Mouse (Mus musculus) gastrocnemius, postnatal 25 days (tissue): Measurements from ENCODE around the gene Scgb1a1. TPM values are rescaled to one million over a fixed set of nuclear protein-coding genes. Genes with fewer than 3 reads are reported as not detected.
A peak's percentile ranks its signal among the peaks of the same experiment; 100 is the strongest.
"Not testable (repeated sequence)": the region's sequence is repeated elsewhere in the genome, so short reads cannot be mapped to it uniquely, and the experiment has no call there.

Source experiments
- DNase-seq: peaks from one replicate; pipeline ENCODE4 v3.0.0; 2022
- total RNA-seq, 2 experiments: library from RNA; stranded (reverse); gene quantifications; 1 replicate in 1 of 2; 2 replicates in 1 of 2; pipeline ENCODE4 v1.2.3; 2021

Gene Scgb1a1
- total RNA-seq, 2 experiments from 2014 or later, result not detected

DNA sequence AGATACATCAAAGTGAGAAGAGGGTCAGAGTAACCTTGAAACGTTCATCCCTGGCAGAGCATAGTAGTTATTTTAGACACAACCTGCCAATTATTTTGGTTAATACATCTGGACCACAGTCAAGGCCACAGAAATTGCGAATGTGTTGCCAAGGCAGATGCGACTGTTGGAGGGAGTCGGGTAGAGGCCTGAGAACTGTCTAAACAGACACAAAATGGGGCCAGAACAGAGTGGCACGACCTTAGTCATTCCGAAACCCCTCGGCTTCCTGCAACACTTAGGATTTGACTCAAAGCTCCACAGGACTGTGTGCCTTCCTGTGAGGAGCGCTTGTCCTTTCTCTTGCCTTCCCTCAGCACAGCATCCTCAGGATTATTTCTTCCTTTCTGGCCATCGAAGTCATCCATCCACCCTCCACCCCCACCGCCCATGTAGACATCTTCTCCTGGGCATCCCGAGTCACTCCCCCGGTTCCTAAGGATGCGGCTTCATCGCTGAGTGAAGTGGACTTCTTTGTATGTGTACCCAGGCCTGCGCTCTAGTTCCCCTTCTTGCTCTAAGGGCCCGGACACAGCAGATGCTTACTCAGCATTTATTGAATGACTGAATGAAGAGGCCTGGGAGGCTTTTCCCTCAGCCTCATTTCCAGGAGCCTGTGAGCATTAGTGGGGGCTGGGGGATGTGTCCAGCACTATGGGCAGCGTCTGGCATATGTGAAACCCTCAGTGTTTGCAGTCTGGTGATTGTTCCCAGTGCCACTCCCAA lies 12.7 kb upstream of the Scgb1a1 start:
- no peak for DNase-seq

DNA sequence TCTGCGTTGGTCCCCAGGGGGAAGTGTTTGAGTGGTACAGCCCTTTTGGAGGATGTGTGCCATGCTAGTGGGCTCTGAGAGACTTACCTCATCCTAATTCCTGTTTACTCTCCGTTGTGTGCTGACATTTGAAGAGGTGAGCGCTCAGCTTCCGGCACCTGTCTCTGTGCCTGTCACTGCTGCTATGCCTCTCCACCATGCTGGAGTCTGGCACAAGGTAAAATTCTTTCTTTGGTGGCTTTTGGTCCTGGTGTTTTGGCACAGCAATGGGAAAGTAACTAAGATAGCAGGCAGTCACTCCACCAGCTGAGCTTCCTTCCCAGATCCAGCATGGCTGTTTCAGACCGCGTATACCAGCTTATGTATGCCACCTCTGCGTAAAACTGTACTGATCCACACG lies 12.0 kb upstream of the Scgb1a1 start:
- DNase-seq, result no peak

DNA sequence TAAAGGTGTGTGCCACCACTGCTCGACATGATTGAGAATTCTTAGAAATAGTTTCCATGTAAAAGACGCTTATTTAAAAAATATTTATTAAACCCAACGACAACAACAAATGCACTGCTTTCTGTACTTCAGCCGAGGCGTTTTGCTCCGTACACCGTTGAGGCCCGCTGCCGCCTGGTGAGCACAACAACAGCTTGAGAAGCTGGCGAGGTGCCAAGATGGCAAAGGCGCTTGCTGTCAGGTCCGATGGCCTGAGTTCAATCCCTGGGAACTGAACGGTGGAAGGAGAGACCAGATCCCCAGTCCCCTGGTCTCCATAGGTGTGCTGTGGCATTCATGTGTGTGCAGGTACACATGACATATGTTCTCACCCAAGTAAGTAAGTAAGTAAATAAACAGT lies 9.7 kb upstream of the Scgb1a1 start:
- DNase-seq, result no peak

DNA sequence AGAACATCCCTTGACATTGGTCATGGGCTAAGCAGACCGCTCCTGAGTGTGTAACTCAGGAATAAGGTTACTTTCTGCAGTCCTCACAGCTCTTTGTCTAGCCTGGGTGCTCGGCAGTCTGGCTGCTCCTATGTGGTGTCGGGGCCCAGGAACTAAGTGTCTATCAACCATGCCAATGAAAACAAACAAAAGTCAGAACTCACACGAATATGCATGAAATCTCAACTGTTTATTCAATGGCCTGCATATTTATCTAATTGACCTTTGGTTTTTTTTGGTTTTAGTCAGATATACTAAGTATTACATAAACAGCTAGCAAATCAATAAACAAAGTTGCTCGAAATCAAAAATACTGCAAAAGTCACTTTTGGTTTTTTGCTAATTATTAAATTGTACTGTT lies 7.4 kb upstream of the Scgb1a1 start:
- DNase-seq, result no peak

DNA sequence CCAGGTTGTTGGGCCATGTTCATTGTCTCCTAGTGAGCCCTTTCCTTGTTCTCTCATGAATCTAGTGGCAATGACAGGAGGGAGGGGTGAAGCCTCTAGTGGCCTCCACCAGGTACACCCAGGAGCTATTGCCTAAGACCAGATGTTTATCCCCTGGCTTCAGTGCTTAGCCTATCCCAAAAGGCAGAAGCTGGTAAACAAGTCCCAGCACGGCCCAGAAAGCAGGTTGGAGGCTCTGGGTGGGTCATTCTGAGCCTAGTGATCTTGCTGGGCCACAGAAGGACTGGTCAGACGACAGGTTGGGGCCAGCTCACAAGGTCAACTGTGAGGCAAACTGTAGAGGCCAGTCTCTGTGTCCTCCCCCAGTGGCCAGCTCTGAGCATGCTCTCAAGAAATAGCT lies 3.0 kb upstream of the Scgb1a1 start:
- DNase-seq, result no peak

DNA sequence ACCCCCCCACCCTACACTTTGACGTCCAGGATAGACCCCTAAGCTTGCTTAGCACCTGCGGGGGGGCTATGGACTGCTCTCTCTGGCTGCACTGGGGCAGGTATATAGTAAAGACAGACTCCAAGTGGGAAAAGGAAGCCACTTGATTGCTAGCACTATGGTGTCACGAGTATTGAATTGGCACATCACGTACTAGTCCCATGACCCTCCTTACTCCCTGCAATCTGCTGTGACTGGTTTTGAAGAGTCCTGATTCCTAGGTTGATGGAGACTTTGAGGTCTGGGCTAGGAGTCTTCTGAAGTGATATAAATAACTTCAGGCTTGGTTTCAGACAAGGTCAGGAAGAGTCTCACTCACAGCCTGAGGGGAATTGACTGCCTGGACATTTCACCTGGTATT lies 2.4 kb upstream of the Scgb1a1 start:
- no peak for DNase-seq

DNA sequence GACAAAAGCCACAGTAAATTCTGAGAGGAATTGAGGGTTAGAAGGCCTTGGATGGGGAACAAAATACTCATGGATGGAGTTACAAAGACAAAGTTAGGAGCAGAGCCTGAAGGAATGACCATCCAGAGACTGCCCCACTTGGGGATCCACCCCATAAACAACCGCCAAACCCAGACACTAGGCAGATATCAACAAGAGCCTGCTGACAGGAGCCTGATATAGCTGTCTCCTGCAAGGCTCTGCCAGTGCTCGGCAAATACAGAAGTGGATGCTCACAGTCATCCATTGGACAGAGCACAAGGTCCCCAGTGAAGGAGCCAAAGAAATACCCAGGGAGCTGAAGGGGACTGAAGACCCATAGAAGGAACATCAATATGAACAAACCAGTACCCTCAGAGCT lies 3.9 kb downstream of the Scgb1a1 start:
- DNase-seq, result not testable (repeated sequence)

DNA sequence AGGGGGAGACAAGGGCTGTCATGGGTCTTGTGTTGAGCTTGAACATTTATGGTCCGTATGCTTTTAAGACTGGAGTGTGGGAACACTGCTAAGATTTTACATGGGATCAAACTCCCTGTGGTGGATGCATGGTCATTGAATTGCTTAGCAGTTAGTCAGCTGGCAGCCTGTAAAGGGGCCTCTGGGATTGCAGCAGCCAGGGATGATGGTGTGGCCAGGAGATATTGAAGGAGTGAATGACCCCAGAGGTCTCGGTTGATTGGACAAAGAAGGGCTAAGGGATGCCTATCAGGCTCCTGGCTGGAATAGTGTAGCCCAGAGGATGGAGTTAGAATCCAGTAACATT lies 4.8 kb downstream of the Scgb1a1 start:
- DNase-seq, result no peak

DNA sequence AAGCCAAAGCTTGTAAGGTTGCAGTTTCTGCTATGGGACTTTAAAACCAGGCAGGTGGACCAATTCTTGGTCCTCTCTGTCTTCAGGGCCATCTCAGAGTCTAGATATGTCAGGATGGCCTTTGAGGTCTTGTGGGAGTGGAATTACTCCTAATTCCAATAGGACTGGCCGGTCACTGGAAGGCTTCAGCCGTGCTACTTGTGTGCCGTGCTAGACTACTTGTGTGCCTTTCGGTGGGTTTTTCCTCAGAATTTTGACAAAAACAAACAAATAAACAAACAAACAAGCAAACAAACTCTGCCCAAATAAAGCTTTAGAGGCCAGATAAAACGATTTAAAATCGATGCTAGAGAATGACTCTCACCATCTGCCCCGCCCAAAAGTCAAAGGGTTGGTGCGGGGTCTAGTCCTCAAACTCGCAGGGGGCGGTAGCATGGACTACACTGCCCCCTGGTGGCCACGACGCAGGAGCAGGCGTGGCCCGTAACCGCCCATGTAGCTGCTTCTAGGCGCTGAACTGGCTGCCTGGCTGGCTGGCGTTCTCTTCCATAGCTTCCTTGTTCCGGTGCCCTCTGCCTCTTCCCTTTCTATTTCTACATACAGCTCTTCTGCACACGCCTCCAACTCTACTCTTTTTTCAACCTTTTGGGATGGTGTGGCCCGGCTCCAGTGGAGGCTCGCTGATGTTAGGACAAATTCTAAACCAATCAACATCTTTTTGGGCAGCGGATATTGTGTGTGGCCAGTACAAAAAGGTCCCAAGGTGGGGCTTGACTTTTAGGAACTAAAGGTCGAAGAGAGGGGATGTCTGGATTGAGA lies 5.4 kb downstream of the Scgb1a1 start:
- DNase-seq, result peak; percentile 87

DNA sequence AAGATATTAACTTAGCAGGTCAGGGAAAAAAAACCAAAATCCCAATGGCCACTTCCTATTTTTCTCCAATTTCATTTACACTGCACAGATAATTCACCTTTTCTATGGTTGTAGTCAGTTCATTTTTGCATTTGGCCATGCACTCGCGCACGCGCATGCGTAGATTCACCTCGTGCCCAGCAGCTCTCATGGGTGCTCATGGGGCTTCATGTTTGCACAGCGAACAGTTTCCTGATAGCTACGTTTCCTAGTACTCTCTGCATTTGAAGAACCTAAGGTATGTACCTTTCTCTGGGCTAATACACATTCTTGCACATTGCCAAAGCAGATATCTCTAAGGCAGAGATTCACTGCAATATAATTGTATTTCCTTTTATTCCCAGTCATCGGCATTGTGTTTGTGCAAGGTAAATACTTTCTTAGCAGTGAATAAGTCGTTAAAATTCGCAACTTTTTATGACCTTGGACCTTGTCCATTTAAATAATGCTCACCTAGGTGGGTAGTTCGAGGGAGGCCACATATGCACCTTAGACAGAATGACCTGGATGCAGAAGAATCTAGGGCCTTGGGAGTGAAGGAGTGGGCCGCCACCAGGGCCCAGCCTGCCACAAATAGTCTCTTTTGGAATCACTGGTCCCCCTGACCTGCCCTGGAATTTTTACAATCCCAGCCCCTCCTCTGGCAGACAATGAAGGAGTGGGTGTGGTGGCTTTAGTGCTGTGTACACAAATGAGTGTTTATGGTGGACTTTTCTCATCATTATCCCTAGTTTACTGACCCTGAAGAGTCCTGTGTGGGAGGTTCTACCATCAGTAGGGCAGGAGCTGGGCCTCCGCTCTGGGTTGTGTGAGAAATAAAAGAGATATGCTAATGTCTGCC lies 6.2 kb downstream of the Scgb1a1 start:
- DNase-seq, result no peak

DNA sequence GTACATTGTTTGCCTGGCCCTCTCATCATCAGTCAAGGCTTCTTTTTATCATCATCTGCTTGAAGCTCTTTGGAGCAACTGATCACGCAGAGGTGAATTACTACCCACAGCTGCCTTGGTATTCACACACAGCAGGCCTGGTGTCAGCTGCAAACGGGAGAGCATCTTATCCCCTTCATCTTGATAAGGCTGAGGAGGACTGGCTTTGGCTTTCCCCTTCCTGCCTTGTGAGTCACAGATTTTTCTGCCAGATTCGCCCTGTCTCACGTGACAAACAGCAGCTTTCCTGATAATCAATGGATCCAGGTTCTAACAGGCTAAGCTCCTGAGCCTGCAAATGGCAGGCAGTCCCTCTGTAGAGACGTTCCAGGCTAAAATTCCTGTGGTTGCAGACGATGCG lies 7.8 kb downstream of the Scgb1a1 start:
- DNase-seq, result no peak

DNA sequence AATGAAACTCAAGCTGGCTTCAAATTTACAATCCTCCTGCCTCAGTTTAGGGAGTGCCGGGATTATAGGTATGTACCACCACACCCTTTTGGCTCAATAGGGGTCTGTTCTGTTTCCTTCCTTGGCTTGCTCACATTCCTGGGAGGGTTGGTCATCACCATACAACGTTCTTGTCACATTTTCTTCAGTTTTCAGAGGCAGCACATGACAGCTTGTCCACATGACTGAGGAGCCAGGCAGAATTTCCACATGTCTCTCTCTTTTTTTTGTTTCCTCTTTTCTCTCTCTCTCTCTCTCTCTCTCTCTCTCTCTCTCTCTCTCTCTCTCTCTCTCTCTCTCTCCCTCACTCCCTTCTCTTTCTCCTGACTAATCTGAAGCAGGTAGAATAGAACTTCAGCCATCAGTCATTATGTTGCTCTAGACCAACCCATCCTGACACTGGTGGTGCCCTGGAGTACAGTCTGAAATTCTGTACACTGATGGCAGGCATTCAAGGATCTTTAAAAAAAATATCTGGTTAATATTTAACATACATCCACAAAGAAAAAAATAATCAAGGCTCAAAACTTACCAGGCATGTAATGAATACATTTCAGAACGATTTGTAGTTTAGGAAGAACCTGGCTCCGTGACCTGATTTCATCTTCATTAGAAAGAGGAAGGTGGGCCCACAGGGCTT lies 10.6 kb downstream of the Scgb1a1 start:
- DNase-seq, result no peak

DNA sequence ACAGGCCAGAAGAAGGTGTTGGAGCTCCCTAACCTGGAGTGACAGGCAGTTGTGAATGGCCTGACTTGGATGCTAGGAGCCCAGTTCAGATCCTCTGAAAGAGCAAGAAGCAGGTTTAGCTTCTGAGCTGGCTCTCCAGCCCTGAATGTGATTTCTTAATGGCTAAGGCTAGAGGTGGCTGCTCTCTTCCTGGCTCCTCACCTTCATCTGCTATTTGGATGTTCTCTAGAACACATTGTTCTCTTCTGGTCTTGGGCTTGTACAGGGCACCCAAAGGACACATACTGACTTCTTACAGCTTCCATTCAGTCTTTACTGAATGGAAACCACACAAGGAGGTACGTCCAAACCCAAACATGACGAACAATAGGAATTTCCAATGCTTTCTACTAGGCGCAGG lies 11.7 kb downstream of the Scgb1a1 start:
- DNase-seq, result no peak

DNA sequence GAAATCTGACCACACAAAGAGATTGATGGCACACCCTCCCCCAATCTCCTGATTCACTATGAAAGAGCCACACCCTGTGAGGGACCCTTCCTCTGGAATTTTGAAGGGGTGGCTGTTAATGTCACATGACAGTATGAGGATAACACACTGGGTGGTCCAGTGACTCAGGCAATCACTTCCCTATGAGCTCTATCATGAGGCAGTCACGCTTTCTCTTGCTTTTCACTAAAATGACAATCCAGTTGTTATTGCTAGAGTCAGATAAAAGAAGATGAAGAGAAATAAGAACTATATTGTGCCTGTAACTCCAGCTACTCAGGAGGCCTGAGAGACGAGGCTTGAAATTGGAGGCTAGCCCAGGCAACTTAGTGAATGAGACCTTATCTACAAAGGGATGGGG lies 12.2 kb downstream of the Scgb1a1 start:
- DNase-seq, result no peak

DNA sequence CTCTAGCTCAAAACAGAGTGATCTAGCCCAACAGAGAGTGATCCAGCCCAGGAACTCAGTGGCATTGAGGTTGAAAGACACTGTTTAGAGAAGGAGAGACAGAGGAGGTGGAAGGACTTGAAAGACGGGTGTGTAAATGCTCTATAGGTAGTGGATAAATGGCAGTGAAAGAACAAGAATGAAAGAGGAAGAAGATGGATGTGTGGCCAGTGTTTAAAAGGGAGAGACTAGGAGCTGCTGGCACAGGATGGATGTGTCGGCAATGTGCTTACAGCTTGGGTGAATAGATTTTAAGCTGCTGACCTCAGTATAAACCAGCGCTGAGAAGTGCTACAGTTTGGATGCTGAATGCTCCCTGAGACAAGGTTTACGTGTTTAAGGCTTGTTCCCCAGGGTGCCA lies 13.3 kb downstream of the Scgb1a1 start:
- no peak for DNase-seq

DNA sequence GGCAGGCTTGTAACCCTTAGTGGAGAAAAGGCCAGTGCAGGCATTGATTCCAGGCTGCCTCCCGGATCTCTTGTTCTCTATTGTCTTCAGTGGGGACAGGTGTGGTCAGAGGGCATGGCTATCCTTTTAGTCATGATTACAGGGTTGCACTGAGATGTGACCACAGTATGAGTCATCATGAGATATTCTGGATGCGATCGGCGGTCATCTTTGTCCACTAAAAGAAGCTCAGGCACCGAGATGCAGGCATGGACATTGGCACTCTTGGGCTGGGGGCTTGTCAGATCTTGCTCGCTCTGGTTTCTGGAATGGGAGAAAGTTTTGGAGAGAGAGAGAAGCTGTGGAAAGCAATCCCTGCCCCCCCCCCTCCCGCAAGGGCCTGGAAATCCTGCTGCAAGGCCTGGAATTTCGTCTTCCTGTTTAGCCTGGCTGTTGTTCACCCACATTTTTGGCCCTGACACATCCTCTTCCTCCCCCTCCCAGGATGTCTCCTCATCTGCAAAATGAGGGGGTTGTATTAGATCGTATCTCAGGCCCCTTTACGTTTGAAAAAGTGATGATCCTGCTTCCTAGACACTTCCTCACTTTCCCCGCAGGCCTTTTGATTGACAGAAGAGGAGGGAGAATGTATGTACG lies 13.9 kb downstream of the Scgb1a1 start:
- DNase-seq, result no peak

DNA sequence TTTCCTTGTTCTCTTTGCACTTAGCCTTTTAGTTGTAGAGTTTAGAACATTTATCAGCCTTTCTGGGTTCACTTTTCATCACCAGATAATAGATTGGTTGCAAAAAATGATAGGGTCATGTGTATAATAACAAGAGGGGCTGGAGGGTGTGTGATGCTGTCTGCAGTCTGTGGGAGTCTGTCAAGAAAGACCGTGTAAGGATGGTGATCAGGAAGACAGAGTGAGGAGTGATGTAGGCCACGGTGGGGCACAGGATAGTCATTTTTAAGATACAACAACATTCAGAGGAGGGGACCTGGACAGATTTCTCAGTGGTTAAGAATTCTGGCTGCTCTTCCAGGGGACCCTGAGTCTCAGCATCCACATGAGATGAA lies 15.6 kb downstream of the Scgb1a1 start:
- DNase-seq, result no peak

DNA sequence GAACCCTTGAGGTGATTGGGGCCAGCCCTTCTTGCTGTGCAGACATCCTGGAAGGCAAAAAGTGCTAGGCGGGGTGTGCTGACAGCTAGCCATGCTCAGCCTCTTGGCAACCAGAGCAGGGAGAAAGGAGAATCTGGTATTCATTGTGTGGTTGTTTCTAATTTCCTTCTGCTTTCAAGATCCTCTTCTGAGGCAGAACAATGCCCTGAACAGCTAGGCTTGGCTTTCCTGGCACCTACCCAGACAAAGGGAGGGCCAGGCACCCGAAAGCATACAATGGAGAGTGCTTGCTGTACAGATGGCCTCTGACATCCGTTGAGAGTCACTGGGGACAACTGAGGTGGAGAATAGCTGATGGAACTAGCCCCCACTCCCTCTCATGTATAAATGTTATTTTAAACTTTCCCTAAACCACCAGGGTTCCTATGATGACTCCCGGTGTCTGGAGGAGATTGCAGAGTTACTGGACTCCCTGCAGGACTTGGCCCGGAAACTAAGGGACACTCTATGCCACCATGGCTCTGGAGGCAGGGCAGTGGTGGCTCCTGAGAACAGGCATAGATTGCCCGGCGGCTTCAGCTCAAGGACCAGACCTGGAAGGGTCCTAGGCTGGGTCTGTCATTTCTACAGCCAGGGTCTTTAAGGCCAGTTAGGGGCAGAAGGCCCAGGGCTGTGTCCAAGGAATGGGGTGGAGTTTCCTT lies 16.2 kb downstream of the Scgb1a1 start:
- peak; percentile 78 for DNase-seq

DNA sequence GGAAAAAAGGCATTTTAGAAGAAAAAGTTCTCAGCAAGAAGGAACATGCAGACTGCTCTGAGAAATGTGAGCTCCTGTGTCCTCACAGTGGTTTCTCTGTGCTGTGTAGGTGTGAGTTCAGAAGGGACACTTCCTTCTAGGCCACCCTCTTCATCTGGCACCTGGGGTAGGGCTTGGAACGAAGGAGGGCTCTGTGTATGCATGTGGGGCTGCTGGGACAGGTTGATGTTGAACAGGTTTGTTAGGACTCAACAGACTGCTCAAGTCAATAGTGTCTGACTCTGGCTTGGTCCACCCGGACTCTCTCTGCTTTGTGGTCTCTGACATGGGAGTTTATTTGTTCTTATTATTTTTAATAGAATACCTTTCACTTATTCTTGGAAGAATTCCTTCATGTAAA lies 17.4 kb downstream of the Scgb1a1 start:
- DNase-seq, result no peak

DNA sequence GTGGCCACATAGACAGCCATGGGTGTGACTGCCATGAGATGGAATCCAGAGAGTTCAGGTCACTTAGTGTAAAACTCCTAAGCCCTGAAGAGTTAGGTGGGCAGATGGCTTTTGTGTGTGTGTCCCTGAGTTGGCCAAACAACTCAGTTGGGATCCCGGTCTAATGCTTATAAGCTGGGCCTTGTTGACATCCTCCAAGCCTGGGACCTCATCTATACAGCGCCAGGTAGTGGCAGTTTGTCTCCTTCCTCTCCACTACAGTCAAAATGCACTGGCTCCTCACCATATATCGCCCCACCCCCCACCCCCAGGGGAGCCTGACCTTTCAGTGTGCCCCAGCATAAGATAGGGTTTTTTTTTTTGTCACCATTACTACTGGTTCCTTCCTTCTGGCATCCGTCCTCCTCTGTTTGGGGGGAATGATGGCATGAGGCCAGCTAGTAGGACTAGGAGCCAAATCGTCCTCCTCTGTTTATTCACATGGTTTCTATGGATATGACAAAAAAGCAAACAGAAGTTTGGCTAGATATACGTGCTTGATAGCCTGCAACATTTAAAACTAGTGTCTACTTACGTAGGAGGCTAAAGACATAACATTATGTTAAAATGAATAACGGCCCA lies 18.0 kb downstream of the Scgb1a1 start:
- DNase-seq, result no peak

DNA sequence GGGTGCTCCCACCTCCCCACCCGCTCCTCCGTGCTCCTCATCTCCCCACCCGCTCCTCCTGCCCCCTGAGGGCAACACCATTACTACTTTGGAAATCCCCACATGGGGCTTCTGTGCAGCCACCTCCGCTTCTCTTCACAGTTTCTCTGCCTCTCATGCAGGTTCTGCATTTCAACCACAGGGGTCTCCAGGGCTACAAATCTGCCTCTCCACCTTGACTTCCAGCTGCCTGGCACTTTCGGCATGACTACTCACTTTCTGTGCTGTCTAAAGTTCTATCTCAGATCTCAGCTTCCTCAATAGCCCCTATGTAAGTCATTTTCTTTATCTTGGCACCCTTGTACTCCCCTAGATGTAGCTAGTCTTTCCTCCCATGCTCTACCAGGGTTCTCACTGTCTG lies 20.5 kb downstream of the Scgb1a1 start:
- no peak for DNase-seq
